Mouse (Mus musculus) brown adipose tissue, adult 24 weeks (tissue): ENCODE measurements around the gene Epn2. TPM values are rescaled to one million over a fixed set of nuclear protein-coding genes. Genes with fewer than 3 reads are reported as not detected.

Experiments
- H3K27ac ChIP-seq: fragments of 200-500 bp; replicated peaks from 2 replicates; pipeline ENCODE4 v1.5.1; 2012; ENCODE audit warnings: low read depth, mild to moderate bottlenecking, low read length
- H3K4me1 ChIP-seq: fragments of 200-500 bp; 2 replicates; pipeline ENCODE4 v1.6.1; 2012; ENCODE audit warnings: low read length, mixed read lengths; ENCODE audit not compliant: control insufficient read depth, insufficient read depth, insufficient read length
- H3K4me3 ChIP-seq: fragments of 200-500 bp; 2 replicates; pipeline ENCODE4 v1.5.1; 2012; ENCODE audit warnings: low read depth, mild to moderate bottlenecking, low read length, moderate library complexity; ENCODE audit not compliant: insufficient read depth
- polyA plus RNA-seq: library from polyadenylated mRNA; stranded (reverse); fragments of >200 nt; gene quantifications from 2 replicates; pipeline ENCODE4 v1.2.4, GENCODE M21; 2012; ENCODE audit not compliant: missing spikeins, insufficient read depth, insufficient read length

Gene Epn2
- polyA plus RNA-seq, 1 experiment, result 29.1 TPM

DNA sequence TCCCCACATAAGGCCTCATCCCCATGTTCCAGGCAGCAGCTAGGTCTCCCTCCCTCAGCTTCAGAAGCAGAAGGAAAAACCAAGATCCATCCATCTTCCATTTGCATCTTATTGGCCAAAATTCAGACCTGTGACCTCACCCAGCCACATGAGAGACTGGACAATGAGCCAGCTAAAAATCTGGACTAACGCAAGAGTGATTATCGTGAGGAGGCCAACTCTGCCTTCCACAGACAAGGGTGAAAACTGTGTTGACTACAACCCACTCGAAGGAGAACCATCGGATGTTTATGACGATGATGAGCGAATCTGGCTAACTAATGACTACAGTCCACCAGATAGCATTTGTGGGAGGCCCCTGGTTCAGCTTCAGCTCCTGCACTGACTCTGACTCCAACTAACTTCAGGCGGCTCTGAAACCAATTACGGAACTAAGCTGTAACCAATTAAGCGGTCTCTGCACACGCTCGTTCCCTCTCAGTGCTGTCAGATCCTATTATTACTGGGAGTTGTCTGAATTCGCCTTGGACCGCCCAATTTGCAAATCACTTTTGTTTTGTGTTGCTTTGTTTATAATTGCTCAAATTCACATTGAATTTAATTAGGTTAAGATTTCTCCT is 96.2 kb downstream of the Epn2 start:
- Histone ChIP-seq H3K27ac (no peak overlapping the region), H3K4me3 (no peak overlapping the region), H3K4me1 (no peaks in the 10 kb centered on the region)

DNA sequence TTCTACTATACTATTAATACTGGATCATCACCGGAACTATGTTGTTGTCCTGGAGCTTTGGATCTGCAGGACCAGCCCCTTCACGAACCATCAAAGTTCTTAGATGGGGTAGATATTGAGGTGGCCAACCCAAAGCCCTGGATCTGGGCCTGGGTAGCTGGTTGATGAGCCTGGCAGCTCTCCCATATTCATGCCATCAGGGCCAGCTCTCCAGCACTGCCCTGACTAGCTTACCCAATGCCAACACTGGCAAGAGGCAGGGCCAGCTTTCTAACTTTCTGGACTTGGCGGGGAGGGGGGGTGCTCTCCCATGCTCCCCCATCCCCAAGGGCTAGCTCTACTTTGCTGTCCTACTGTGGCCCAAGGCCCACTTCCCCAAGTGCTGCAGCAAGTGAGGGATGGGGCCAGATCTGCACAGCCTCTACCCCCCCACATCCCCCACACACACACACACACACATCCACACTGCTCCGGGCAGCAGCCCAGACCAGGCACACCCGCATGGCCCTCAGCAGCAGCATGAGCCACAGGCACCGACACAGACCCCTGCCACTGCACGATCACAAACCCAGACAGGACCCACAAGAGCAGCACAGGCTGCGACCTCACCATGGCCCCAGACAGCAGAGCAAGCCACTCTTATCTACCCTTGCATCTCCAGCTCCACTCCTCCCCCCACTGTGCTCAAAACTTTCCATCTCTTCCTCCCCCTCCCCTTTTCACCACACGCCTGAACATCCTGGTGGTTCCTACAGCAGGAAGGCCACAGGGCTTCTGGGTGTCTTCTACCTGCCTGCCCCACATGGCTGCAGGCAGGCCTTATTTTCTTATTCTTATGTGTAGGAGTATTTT is 98.0 kb downstream of the Epn2 start:
- Histone ChIP-seq H3K4me3 (no peak overlapping the region), H3K27ac (no peak overlapping the region), H3K4me1 (no peaks in the 10 kb centered on the region)

DNA sequence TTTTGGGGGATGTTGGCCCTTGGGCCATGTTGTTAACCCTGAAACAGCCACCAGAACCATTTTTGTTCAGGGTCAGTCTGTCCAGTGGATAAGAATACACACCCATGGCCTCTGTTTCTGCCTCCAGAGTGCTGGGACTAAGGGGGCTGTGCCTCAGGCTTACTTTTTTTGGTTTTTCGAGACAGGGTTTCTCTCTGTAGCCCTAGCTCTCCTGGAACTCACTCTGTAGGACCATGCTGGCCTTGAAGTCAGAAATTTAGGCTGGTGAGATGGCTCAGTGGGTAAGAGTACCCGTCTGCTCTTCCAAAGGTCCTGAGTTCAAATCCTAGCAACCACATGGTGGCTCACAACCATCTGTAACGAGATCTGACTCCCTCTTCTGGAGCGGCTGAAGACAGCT is 100.7 kb downstream of the Epn2 start:
- H3K4me3 ChIP-seq, result no peak overlapping the region
- no peaks in the 10 kb centered on the region for H3K4me1 ChIP-seq
- no peak overlapping the region for H3K27ac ChIP-seq

DNA sequence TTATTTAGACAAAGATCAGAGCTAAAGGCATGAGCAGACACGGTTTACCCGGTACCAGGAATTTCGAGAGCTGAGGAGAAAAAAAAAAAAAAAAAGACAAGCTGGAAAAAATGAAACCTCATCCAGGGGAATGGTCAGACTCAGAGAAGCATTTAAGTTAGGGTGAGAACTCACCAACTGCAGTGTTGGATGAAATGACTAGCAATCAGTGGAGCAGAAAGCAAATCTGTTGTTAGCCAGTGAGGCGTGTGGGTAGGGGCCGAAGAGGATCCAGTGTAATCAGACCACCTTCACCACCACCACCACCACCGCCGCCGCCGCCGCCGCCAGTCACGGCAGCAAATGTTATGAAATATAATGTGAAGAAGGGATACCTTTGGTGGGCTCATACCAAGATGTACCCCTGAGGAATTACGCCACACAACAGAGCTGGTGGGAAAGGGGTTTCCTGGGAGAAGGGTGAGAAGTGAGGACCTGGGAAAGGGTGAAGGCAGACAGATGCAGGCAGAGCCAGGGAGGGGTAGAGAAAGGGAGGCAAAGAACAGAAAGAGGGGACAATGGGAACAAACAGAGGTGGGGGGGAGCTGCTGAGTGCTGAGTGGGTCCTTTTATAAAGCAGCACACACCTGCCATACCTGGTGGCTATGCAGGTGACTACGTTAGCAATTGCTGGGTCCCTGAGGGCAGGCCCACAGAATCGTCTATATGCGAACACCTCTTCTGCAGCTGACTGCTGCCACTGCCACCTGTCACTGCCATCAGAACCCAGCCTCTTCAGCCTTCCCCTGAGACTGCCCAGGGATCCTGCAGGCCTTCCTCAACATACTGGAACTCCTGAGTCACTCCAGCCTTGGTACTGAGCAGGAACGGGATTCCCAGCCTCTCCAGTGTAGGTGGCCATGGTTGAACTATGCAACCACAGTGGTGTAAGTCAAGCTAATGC is 101.7 kb downstream of the Epn2 start:
- Histone ChIP-seq H3K4me3 (no peak overlapping the region), H3K4me1 (no peaks in the 10 kb centered on the region), H3K27ac (no peak overlapping the region)

DNA sequence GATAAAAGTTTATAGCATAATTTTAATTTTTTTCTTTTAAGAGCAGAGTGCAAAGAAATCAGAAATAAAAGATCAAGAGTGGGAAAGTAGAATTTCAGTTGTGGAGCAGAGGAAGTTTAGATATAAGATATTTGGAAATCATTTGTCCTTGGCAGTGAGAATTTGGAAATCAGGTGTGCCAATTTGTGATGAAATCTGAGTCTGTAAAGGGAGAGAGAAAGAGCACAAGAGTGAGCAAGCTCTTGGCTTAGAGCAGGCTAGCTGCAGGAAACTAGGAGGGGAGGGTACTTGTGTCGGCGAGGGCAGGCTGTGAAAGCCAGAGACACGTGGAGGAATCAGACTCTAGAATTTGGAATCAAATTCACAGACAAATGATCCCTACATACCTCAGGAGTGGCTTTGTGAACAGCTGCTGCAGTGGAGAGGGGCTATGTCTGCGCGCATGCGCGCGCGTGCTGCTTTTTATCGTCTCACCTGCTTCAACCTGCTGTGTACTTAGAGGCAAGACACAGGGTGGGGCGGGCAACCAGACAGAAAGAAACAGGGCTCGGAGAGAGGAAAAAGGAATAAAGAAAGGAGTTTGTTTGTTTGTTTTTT is 102.6 kb downstream of the Epn2 start:
- H3K4me3 ChIP-seq, result no peak overlapping the region
- H3K27ac ChIP-seq, result no peak overlapping the region
- H3K4me1 ChIP-seq, result no peaks in the 10 kb centered on the region

DNA sequence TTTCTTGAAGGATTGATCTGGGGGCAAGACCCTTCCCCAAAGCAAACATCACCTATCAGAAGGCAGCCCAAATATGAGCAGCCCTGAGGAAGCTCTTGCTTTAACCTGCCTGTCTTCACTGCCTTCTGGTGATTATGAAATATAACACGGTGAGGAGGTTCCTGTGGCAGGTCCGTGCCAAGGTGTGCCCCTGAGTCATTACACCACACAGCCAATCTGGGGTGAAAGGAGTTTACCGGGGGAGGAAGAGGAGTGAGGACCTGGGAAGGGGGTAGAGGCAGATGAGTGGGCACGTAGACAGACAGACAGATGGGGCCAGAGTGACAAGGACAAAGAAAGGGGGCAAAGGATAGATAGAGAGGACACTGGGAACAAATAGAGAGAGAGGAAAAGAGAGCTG is 105.9 kb downstream of the Epn2 start:
- no peak overlapping the region for H3K27ac ChIP-seq
- H3K4me3 ChIP-seq, result no peak overlapping the region
- no peaks in the 10 kb centered on the region; the same call in 1 of the 2 replicates for H3K4me1 ChIP-seq

DNA sequence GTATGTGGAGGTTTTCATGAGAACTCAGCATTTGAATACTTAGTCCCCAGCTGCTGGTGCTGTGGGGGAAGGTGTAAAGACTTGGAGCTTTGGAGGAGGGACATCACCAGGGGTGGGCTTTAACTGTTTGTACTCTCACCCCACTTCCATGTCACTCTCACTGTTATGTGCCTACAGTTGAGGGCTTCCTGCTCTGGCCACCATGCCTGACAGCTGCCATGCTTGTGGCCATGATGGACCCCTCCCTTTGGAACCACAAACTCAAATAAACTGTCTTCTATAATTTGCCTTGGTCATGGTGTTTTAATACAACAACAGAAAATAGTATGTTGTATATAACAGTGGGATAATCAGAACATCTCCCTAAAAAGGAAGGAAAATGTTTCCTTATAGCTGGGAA is 108.6 kb downstream of the Epn2 start:
- H3K27ac ChIP-seq, result no peak overlapping the region
- H3K4me1 ChIP-seq, result no peaks in the 10 kb centered on the region; the same call in 1 of the 2 replicates
- H3K4me3 ChIP-seq, result no peak overlapping the region

DNA sequence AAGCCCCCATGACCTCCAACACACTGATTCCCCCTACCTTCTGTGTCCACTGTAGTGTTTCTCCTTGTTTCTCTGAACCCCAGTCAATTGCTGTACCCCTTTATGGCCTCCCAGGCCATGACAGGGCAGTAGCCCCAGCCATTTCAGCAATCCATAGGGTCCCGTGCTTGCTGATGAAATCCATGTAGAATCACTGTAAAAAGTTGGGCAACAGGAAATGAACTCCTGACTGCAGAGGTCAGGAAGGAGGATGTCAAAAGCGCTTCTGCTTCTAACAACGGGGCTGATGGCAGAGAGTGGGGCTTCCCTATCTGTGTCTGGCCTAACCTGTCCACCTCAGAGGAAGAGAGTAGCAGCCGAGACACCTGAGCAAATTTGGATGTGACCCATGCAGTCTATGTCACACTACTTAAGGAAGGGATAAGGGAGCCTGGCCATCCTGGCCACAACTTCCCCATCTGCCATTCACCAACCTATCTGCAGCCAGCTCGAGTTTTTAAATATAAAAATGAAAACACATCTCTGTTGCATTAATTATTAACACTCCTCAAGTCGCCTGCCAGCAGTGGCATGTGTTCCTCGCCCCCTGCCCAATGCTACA is 110.1 kb downstream of the Epn2 start:
- H3K4me1 ChIP-seq, result no peaks in the 10 kb centered on the region; the same call in 1 of the 2 replicates
- H3K27ac ChIP-seq, result no peak overlapping the region
- no peak overlapping the region for H3K4me3 ChIP-seq

DNA sequence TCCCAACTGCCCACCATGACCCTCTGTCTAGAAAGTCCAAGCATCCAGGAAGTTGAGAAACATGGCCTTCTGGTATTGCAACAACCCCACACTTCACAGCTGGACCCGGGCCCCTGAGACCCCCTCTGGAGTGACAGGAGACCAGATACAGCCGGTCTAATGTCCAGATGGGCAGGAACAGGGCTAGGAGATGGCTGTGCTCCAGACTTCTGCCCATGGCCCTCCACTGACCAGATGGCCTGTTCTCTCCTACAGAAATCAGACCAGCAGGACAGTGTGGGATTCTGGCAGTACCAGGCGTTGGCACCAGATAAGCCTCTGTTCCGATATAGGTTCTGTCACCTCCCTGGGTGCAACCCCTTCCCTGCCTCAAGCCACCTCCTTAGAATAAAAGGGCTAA is 111.0 kb downstream of the Epn2 start:
- H3K4me3 ChIP-seq, result no peak overlapping the region
- H3K27ac ChIP-seq, result no peak overlapping the region
- no peaks in the 10 kb centered on the region; the same call in 1 of the 2 replicates for H3K4me1 ChIP-seq

Other genes with a start within 250 kb of the Epn2 start
- gene Slc47a2, start 236.8 kb downstream of the Epn2 start, polyA plus RNA-seq, result not detected in 2 replicates
- gene Slc47a1, start 201.3 kb downstream of the Epn2 start, polyA plus RNA-seq, result 1.1 and 1.7 TPM in 2 replicates
- not detected in 2 replicates for gene Rnf112, start 125.6 kb downstream of the Epn2 start, polyA plus RNA-seq
- 1.8 and 2.0 TPM in 2 replicates for gene Mfap4, start 94.3 kb downstream of the Epn2 start, polyA plus RNA-seq
- gene Mapk7, start 85.3 kb downstream of the Epn2 start, polyA plus RNA-seq, result 3.0 and 3.7 TPM in 2 replicates
- 7.5 and 8.2 TPM in 2 replicates for gene B9d1, start 74.5 kb downstream of the Epn2 start, polyA plus RNA-seq
- 5.8 and 8.6 TPM in 2 replicates for gene Grap, start 73.6 kb upstream of the Epn2 start, polyA plus RNA-seq
- gene Fam83g, start 104.4 kb upstream of the Epn2 start, polyA plus RNA-seq, result 0.63 and 1.1 TPM in 2 replicates
- not detected in 2 replicates for gene Slc5a10, start 141.1 kb upstream of the Epn2 start, polyA plus RNA-seq
- 22.0 and 28.2 TPM in 2 replicates for gene Prpsap2, start 182.4 kb upstream of the Epn2 start, polyA plus RNA-seq